Mouse (Mus musculus) liver, embryonic 16.5 days (tissue): Measurements from ENCODE around the gene Npas2. TPM values are rescaled to one million over a fixed set of nuclear protein-coding genes. Genes with fewer than 3 reads are reported as not detected.

ENCODE experiments used
- ATAC-seq: fragments of 200-750 bp; cut with Nextera tagmentation; 2 replicates; pipeline ENCODE4 v1.8.0; 2017; ENCODE audit warnings: low read depth, mild to moderate bottlenecking, moderate number of reproducible peaks, moderate library complexity
- H3K27ac ChIP-seq: fragments of 300-500 bp; sonication (generic); 2 replicates; pipeline ENCODE4 v1.5.1; 2014; ENCODE audit warnings: mild to moderate bottlenecking, low read length
- H3K27me3 ChIP-seq: fragments of 300-500 bp; sonication (generic); 2 replicates; pipeline ENCODE4 v1.6.1; 2014; ENCODE audit warnings: low read depth, low read length, mixed read lengths; ENCODE audit not compliant: control insufficient read depth, insufficient read depth
- H3K36me3 ChIP-seq: fragments of 300-500 bp; sonication (generic); 2 replicates; pipeline ENCODE4 v1.6.1; 2014; ENCODE audit warnings: mild to moderate bottlenecking; ENCODE audit not compliant: control insufficient read depth, insufficient read depth
- H3K4me1 ChIP-seq: fragments of 300-500 bp; sonication (generic); 2 replicates; pipeline ENCODE4 v1.6.1; 2014; ENCODE audit warnings: low read depth, low read length, mixed read lengths; ENCODE audit not compliant: control insufficient read depth
- H3K4me2 ChIP-seq: fragments of 300-500 bp; sonication (generic); 2 replicates; pipeline ENCODE4 v1.6.1; 2014; ENCODE audit warnings: low read depth, low read length, mixed read lengths
- H3K4me3 ChIP-seq: fragments of 300-500 bp; sonication (generic); 2 replicates; pipeline ENCODE4 v1.5.1; 2014; ENCODE audit warnings: low read depth, mild to moderate bottlenecking, low read length
- H3K9ac ChIP-seq: fragments of 300-500 bp; sonication (generic); 2 replicates; pipeline ENCODE4 v1.6.1; 2014; ENCODE audit warnings: low read depth, low read length
- H3K9me3 ChIP-seq: fragments of 300-500 bp; sonication (generic); replicated peaks from 2 replicates; pipeline ENCODE4 v1.6.1; 2016; ENCODE audit warnings: low read length; ENCODE audit not compliant: control insufficient read depth
- WGBS: fragments of 180-500 bp; shearing (Covaris S2); extraction: QIAGEN DNeasy Blood & Tissue Kit; methylation state at CpG from one replicate; pipeline ENCODE4 v1.1.7; 2014; ENCODE audit not compliant: insufficient replicate concordance; 5-methylcytosine and 5-hydroxymethylcytosine counted together
- polyA plus RNA-seq: library from polyadenylated mRNA; unstranded; fragments of >200 nt; fragmentation: Nextera tagmentation; extraction: Ambion mirVana; gene quantifications from 2 replicates; pipeline ENCODE4 v1.2.1, GENCODE M21; 2015

Gene Npas2
- polyA plus RNA-seq, 1 experiment from 2014 or later: 0.42 TPM

DNA sequence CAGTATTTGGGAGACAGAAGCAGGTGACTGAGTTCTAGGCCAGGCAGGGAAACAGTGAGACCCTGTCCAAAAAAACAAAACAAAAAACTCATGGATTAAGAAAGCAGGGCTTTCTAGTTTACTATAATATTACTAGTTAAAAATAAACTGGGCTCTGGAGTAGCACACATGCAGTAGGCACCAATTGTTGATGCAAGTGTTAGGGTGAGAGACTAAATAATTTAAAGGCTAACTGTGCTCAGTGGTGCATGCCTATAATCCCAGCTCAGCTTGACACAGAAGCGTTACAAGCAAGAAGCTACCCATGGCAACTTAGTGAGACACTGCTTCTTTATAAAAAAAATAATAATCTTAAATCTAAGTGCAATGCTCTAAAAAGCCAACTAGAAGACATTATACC lies 185.0 kb downstream of the Npas2 start:
- 68% methylated on average over 1 of the region's 1 CpGs for WGBS
- H3K4me3 ChIP-seq: no peak overlapping the region
- ATAC-seq: no peak

DNA sequence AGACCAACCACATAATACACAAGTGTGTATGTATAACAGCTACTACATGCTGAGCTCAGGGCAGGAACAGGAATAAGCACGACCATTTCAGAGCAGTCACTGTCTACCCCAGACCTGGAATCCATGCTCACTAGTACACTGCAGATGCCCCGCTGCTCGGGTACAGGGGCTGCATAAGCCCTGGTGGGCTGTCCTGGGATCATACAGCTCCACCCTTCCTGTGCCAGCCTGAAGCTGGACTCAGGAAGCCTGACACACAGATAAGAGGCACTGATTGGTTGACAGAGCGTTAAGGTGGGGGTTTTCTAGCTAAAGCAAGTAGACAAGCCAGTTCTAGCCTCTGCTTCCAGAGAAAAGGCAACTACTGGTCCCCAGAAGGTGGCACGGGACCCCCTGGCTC lies 185.5 kb downstream of the Npas2 start:
- 25% methylated on average over 5 of the region's 5 CpGs for WGBS
- Histone ChIP-seq H3K9me3 (no peaks in the 10 kb centered on the region), H3K27ac (no peak overlapping the region), H3K4me3 (no peak overlapping the region), H3K27me3 (no peaks in the 10 kb centered on the region), H3K4me1 (no peaks in the 10 kb centered on the region; the same call in 1 of the 2 replicates), H3K36me3 (peaks cover 2% of the 10 kb centered on the region; the same call in 1 of the 2 replicates), H3K4me2 (no peak overlapping the region), H3K9ac (no peak overlapping the region)
- no peak for ATAC-seq

More for the DNA sequence above, 185.0 kb downstream of the Npas2 start:
- Histone ChIP-seq H3K4me2 (no peak overlapping the region), H3K27me3 (no peaks in the 10 kb centered on the region), H3K27ac (no peak overlapping the region), H3K9me3 (no peaks in the 10 kb centered on the region), H3K4me1 (no peaks in the 10 kb centered on the region; the same call in 1 of the 2 replicates), H3K9ac (no peak overlapping the region), H3K36me3 (peaks cover 5% of the 10 kb centered on the region)

DNA sequence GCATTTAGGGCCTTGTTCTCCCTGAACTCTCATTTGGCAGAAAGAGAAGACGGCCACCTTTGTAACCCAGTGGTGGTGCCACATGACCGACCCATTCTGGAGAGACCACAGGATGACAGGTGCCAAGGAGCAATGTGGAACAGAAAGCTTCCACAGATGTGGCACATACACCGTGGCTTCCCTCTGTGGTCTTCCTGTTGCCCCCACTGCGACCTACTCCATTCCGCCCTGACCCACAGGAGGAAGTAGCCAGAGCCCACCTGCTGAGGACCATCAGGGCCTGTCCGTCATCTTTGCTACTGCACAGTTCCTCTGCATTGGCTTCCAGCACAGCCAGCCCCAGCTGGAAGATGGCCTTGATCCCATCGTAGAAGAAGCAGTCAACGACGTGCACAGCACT lies 187.5 kb downstream of the Npas2 start:
- H3K36me3 ChIP-seq: peaks cover 2% of the 10 kb centered on the region; the same call in 1 of the 2 replicates
- H3K9me3 ChIP-seq: no peaks in the 10 kb centered on the region
- no peak overlapping the region for H3K27ac ChIP-seq
- ATAC-seq: no peak
- no peak overlapping the region for H3K9ac ChIP-seq
- H3K4me2 ChIP-seq: no peak overlapping the region
- no peaks in the 10 kb centered on the region; the same call in 1 of the 2 replicates for H3K4me1 ChIP-seq
- 73% methylated on average over 9 of the region's 9 CpGs for WGBS
- no peak overlapping the region for H3K4me3 ChIP-seq
- H3K27me3 ChIP-seq: no peaks in the 10 kb centered on the region

DNA sequence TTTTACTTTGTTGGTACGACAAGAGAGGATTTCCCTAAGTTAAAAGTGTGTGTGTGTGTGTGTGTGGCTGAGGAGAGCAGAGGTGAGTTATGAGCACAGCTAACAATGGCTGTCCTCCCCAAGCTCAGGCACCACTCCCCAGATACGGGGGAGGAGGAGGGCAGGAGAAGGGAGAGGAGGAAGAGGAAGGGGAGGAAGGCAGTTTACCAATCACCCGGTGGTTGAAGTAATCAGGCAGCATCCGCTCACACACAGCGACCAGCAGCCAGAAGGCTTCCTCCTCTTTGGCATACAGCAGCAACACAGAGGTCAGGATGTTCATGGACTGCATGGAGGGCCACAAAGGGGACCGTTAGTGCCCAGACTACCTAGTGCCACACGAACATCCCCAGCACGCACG lies 191.4 kb downstream of the Npas2 start:
- H3K27ac ChIP-seq: no peak overlapping the region
- no peak overlapping the region for H3K4me2 ChIP-seq
- 39% methylated on average over 9 of the region's 9 CpGs for WGBS
- peaks cover 15% of the 10 kb centered on the region for H3K4me1 ChIP-seq
- ATAC-seq: no peak
- no peak overlapping the region for H3K4me3 ChIP-seq
- no peaks in the 10 kb centered on the region for H3K27me3 ChIP-seq
- H3K36me3 ChIP-seq: peaks cover 2% of the 10 kb centered on the region; the same call in 1 of the 2 replicates
- no peak overlapping the region for H3K9ac ChIP-seq
- no peaks in the 10 kb centered on the region for H3K9me3 ChIP-seq

DNA sequence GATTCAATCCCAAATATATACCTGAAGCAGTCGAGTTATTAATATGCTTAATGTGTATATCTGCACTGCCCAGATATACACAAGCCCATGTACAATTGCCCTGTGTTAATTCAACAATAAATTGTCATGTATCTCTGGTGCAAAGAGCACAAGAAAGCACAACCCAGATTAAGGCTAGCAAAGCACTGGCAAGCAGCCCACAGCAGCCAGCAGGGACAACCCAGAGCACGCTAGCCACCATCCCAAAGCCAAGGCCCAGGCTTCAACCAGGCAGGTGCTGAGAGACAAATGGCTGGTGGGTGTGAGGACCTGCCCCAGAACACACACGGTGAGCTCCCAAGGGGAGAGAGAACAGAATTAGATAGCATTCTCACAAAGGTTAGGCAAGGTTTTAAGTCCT lies 192.9 kb downstream of the Npas2 start:
- Histone ChIP-seq H3K27me3 (no peaks in the 10 kb centered on the region), H3K27ac (no peak overlapping the region), H3K36me3 (peaks cover 2% of the 10 kb centered on the region; the same call in 1 of the 2 replicates), H3K4me2 (no peak overlapping the region), H3K9me3 (no peaks in the 10 kb centered on the region), H3K4me3 (no peak overlapping the region), H3K4me1 (peaks cover 15% of the 10 kb centered on the region), H3K9ac (no peak overlapping the region)
- ATAC-seq: no peak
- 59% methylated on average over 3 of the region's 3 CpGs for WGBS

DNA sequence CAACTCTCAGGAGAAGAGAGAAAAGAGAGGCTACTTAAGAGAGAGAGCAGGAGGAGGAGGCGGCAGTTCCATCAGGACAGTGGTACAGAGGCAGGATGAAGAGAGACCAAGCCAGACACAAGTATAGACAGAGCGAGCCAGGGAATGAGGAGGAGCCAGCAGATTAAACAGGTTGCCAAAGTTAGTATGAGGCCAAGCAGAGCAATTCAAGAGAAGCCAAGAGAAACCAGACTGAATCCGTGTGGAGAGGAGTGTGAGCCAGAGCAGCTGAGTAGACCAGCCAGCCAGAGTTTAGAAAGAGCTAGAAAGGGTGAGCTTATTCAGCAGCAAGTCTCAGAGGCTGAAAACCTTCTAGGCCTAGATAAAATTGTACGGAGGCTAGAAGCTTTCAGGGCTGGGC lies 194.0 kb downstream of the Npas2 start:
- Histone ChIP-seq H3K4me1 (peaks cover 17% of the 10 kb centered on the region), H3K4me3 (no peak overlapping the region), H3K27me3 (no peaks in the 10 kb centered on the region), H3K36me3 (peaks cover 2% of the 10 kb centered on the region; the same call in 1 of the 2 replicates), H3K4me2 (no peak overlapping the region), H3K9ac (no peak overlapping the region; the same call in 1 of the 2 replicates), H3K9me3 (no peaks in the 10 kb centered on the region), H3K27ac (0 out of 2 replicates have a peak overlapping the region, but pooled peaks have one; percentile 1)
- 80% methylated on average over 4 of the region's 4 CpGs for WGBS
- ATAC-seq: no peak

DNA sequence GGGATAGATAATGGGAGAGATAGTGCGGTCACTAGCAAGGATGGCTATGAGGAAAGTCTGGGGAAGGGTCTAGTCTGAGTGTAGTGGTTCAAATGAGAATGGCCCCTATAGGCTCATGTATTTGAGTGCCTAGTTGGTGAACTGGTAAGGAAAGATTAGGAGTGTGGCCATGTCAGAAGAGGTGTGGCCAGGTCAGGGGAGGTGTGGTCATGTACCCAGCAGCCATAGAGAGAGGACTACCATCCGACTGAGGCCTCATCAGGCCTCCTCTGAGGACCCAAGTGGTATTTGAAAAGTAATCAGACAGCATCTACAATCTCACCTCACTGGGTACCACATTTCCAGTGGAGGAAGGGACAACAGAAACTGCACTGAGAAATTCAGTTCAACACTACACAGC lies 194.6 kb downstream of the Npas2 start:
- no peaks in the 10 kb centered on the region for H3K9me3 ChIP-seq
- H3K4me1 ChIP-seq: peaks cover 21% of the 10 kb centered on the region
- WGBS: 69% methylated on average over 2 of the region's 2 CpGs
- peak; percentile 82 for ATAC-seq
- H3K4me2 ChIP-seq: no peak overlapping the region
- no peak overlapping the region for H3K9ac ChIP-seq
- no peak overlapping the region for H3K4me3 ChIP-seq
- H3K27me3 ChIP-seq: no peaks in the 10 kb centered on the region
- H3K27ac ChIP-seq: 0 out of 2 replicates have a peak overlapping the region, but pooled peaks have one; percentile 39
- peaks cover 2% of the 10 kb centered on the region; the same call in 1 of the 2 replicates for H3K36me3 ChIP-seq

DNA sequence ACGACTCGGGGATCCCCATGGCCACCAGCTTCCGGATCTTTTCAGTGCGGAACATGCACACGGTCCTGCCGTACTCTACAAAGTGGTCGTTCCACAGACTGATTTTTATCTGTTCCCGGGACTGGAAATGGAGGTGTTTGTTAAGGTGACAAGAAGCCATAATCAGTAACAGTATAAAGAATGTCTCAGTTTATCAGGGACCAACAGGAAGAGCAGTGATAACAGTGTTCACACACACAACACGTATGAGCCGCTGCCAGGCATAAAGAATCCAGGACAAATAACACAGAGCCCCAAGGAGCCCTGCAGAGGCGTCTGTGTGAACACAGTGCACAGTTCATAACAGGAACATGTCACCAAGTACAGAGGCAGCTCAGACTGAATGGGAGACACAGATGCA lies 195.8 kb downstream of the Npas2 start:
- peaks cover 33% of the 10 kb centered on the region for H3K4me1 ChIP-seq
- H3K27me3 ChIP-seq: no peaks in the 10 kb centered on the region
- H3K27ac ChIP-seq: peak overlapping the region; percentile 30; the same call in 1 of the 2 replicates
- H3K4me2 ChIP-seq: 0 out of 2 replicates have a peak overlapping the region, but pooled peaks have one; percentile 8
- peaks cover 2% of the 10 kb centered on the region; the same call in 1 of the 2 replicates for H3K36me3 ChIP-seq
- ATAC-seq: peak; percentile 61
- H3K9ac ChIP-seq: no peak overlapping the region
- no peak overlapping the region for H3K4me3 ChIP-seq
- no peaks in the 10 kb centered on the region for H3K9me3 ChIP-seq
- 35% methylated on average over 11 of the region's 11 CpGs for WGBS

DNA sequence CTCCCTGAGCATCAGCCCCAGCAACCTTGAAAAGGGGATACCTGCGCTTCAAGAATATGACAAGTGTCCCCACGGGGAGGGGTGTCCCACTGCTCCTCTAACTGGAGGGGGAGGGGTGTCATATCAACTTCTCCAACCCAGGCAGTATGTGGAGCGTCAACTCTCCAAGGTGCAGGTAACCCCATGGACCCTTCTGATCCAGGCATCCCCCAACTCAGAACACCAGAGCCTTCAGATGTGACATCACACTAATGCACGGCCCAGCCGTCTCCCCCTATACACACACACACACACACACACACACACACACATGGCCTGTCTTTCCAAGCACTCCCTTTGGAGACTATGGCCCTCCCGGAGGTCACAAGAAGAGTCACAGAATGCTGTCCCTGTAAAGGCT lies 198.1 kb downstream of the Npas2 start:
- no peak for ATAC-seq
- Histone ChIP-seq H3K36me3 (peaks cover 5% of the 10 kb centered on the region), H3K4me1 (peaks cover 37% of the 10 kb centered on the region), H3K27me3 (no peaks in the 10 kb centered on the region), H3K9me3 (no peaks in the 10 kb centered on the region), H3K27ac (no peak overlapping the region), H3K9ac (no peak overlapping the region), H3K4me3 (no peak overlapping the region), H3K4me2 (no peak overlapping the region)
- 79% methylated on average over 6 of the region's 6 CpGs for WGBS
